Mouse (Mus musculus): ENCODE measurements at regions not wholly inside any gene's neighbourhood (a gene's known extent, or its start where the extent isn't known, plus 50 kb on each side); places are given as distances from the start of the nearest gene placed in this dataset.
A peak's percentile ranks its signal among the peaks of the same experiment; 100 is the strongest.

DNA sequence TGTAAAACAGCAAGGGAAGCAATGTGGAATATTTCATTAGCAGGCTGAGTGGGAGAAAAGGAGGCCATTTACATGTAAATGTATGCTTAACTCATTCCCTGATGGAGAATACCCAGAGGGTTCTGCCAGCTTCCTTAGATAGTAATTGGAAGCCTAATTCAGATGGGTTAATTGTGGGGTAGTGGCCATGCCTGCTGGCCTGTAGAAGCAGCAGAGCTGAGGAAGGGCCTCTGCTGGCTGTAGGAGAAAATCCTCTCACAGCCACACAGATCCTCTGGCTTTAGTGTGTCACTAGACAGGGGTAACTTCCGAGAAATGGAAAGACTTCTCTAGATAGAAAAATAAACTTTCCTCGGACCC is 1588.7 kb upstream of the Got2 start:
- Histone ChIP-seq H3K4me2 (ENCODE audit: low read depth, low read length) (no peak overlapping the region), H3K36me3 (ENCODE audit: control insufficient read depth, insufficient read depth, low read length) (no peaks in the 10 kb centered on the region), H3K4me3 (ENCODE audit: low read depth, low read length) (no peak overlapping the region), H3K27ac (ENCODE audit: low read depth, low read length) (no peak overlapping the region), H3K9ac (replicated peaks; ENCODE audit: low read depth, low read length) (no peak overlapping the region), H3K27me3 (ENCODE audit: control insufficient read depth, insufficient read depth, low read length) (no peaks in the 10 kb centered on the region), H3K4me1 (ENCODE audit: control insufficient read depth, insufficient read depth, low read length) (no peaks in the 10 kb centered on the region), H3K9me3 (ENCODE audit: control insufficient read depth, low read length) (no peaks in the 10 kb centered on the region)
- WGBS: 53% methylated on average over 2 of the region's 2 CpGs
- ATAC-seq (ENCODE audit: low read depth): peak; percentile 68; the same call in 1 of the 2 replicates

GRCm38 (mm10) chr8:97476430-97477097 is 1588.2 kb upstream of the Got2 start:
- H3K4me3 ChIP-seq (ENCODE audit: low read depth, low read length): no peak overlapping the region
- no peaks in the 10 kb centered on the region for H3K9me3 ChIP-seq (ENCODE audit: control insufficient read depth, low read length)
- 38% methylated on average over 7 of the region's 7 CpGs for WGBS
- ATAC-seq (ENCODE audit: low read depth): peak; percentile 66; the same call in 1 of the 2 replicates
- no peak overlapping the region for H3K9ac ChIP-seq (replicated peaks; ENCODE audit: low read depth, low read length)
- H3K27ac ChIP-seq (ENCODE audit: low read depth, low read length): no peak overlapping the region
- H3K27me3 ChIP-seq (ENCODE audit: control insufficient read depth, insufficient read depth, low read length): no peaks in the 10 kb centered on the region
- no peaks in the 10 kb centered on the region for H3K36me3 ChIP-seq (ENCODE audit: control insufficient read depth, insufficient read depth, low read length)
- no peak overlapping the region for H3K4me2 ChIP-seq (ENCODE audit: low read depth, low read length)
- H3K4me1 ChIP-seq (ENCODE audit: control insufficient read depth, insufficient read depth, low read length): no peaks in the 10 kb centered on the region

- Histone ChIP-seq H3K4me1 (ENCODE audit: control insufficient read depth, insufficient read depth, low read length) (no peaks in the 10 kb centered on the region), H3K27ac (ENCODE audit: low read depth, low read length) (no peak overlapping the region), H3K27me3 (ENCODE audit: control insufficient read depth, insufficient read depth, low read length) (no peaks in the 10 kb centered on the region), H3K4me2 (ENCODE audit: low read depth, low read length) (no peak overlapping the region), H3K4me3 (ENCODE audit: low read depth, low read length) (no peak overlapping the region), H3K36me3 (ENCODE audit: control insufficient read depth, insufficient read depth, low read length) (no peaks in the 10 kb centered on the region), H3K9ac (replicated peaks; ENCODE audit: low read depth, low read length) (no peak overlapping the region), H3K9me3 (ENCODE audit: control insufficient read depth, low read length) (no peaks in the 10 kb centered on the region)
- WGBS: 87% methylated on average over 3 of the region's 3 CpGs
- no peak for ATAC-seq (ENCODE audit: low read depth)
Measured at GRCm38 (mm10) chr8:97473326-97473725, 1585.0 kb upstream of the Got2 start.

DNA sequence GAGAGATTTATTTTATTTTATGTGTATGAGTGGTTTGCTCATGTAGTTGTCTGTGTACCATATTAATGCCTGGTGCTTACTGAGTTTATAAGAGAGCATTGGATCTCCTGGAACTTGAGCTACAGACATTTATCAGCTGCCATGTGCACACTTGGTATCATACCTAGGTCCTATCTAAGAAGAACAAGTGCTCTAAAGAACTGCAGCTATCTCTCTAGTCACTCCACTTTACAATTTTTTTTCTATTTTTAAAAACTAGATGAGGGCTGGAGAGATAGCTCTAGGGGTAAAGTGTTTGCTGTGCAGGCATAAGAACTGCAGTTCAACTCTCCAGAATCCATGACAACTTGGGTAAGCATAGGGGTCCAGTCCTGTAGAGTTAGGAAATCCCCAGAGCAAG is 1573.1 kb upstream of the Got2 start:
- H3K27ac ChIP-seq (ENCODE audit: low read depth, low read length): no peak overlapping the region
- no peaks in the 10 kb centered on the region for H3K27me3 ChIP-seq (ENCODE audit: control insufficient read depth, insufficient read depth, low read length)
- no peaks in the 10 kb centered on the region for H3K9me3 ChIP-seq (ENCODE audit: control insufficient read depth, low read length)
- no peak for ATAC-seq (ENCODE audit: low read depth)
- no peaks in the 10 kb centered on the region for H3K36me3 ChIP-seq (ENCODE audit: control insufficient read depth, insufficient read depth, low read length)
- no peak overlapping the region for H3K9ac ChIP-seq (replicated peaks; ENCODE audit: low read depth, low read length)
- H3K4me1 ChIP-seq (ENCODE audit: control insufficient read depth, insufficient read depth, low read length): no peaks in the 10 kb centered on the region
- H3K4me2 ChIP-seq (ENCODE audit: low read depth, low read length): no peak overlapping the region
- no peak overlapping the region for H3K4me3 ChIP-seq (ENCODE audit: low read depth, low read length)

DNA sequence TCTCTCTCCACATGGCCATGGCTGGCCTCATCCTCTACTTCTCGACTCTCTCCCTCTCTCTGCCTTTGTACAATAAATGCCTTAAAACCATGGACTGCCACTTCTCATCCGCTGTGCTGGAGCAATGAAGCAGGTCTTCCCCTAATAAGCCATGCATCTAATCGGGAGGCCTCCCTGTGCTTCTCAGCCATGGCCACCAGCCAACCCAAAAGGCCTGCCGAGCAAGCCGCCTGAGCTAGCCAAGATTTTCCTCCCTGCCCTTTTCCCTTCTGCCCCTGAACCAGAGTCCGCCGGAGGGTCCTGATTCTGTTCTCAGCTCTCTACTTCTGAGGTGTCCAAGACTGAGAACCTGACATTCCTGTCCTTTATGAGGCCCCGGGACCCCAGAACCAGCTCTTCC is 1559.3 kb upstream of the Got2 start:
- no peaks in the 10 kb centered on the region for H3K36me3 ChIP-seq (ENCODE audit: control insufficient read depth, insufficient read depth, low read length)
- H3K4me1 ChIP-seq (ENCODE audit: control insufficient read depth, insufficient read depth, low read length): no peaks in the 10 kb centered on the region
- no peaks in the 10 kb centered on the region for H3K27me3 ChIP-seq (ENCODE audit: control insufficient read depth, insufficient read depth, low read length)
- no peak for ATAC-seq (ENCODE audit: low read depth)
- H3K4me2 ChIP-seq (ENCODE audit: low read depth, low read length): no peak overlapping the region
- no peaks in the 10 kb centered on the region for H3K9me3 ChIP-seq (ENCODE audit: control insufficient read depth, low read length)
- WGBS: 92% methylated on average over 8 of the region's 8 CpGs
- no peak overlapping the region for H3K9ac ChIP-seq (replicated peaks; ENCODE audit: low read depth, low read length)
- no peak overlapping the region for H3K27ac ChIP-seq (ENCODE audit: low read depth, low read length)
- H3K4me3 ChIP-seq (ENCODE audit: low read depth, low read length): no peak overlapping the region

GRCm38 (mm10) chr8:97441483-97441882 is 1553.1 kb upstream of the Got2 start:
- WGBS: 46% methylated on average over 1 of the region's 1 CpGs
- H3K27me3 ChIP-seq (ENCODE audit: control insufficient read depth, insufficient read depth, low read length): no peaks in the 10 kb centered on the region
- H3K27ac ChIP-seq (ENCODE audit: low read depth, low read length): no peak overlapping the region

DNA sequence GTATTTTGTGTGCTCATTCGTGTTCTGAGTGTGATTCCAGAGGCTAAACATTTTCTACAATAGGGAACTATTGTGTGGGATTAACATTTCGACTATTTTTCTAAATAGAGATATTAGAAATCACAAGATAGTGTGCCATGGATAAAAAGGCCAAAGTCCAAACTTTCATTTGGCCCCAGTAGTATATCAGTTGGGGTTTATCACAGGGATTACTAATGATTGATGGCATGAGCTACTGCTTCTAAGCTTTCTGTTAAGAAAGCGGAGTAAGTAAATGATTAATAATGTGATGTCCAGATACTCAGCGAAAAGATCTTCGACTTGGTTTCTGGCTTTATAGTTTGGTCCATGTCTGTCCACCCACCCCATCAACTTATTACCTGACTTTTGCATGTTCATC is 1545.2 kb upstream of the Got2 start:
- H3K4me1 ChIP-seq (ENCODE audit: control insufficient read depth, insufficient read depth, low read length): no peaks in the 10 kb centered on the region
- 89% methylated on average over 5 of the region's 5 CpGs for WGBS

More at GRCm38 (mm10) chr8:97441483-97441882, 1553.1 kb upstream of the Got2 start:
- Histone ChIP-seq H3K4me3 (ENCODE audit: low read depth, low read length) (no peak overlapping the region), H3K9ac (replicated peaks; ENCODE audit: low read depth, low read length) (no peak overlapping the region), H3K4me1 (ENCODE audit: control insufficient read depth, insufficient read depth, low read length) (no peaks in the 10 kb centered on the region), H3K36me3 (ENCODE audit: control insufficient read depth, insufficient read depth, low read length) (no peaks in the 10 kb centered on the region), H3K9me3 (ENCODE audit: control insufficient read depth, low read length) (no peaks in the 10 kb centered on the region), H3K4me2 (ENCODE audit: low read depth, low read length) (no peak overlapping the region)
- ATAC-seq (ENCODE audit: low read depth): no peak

DNA sequence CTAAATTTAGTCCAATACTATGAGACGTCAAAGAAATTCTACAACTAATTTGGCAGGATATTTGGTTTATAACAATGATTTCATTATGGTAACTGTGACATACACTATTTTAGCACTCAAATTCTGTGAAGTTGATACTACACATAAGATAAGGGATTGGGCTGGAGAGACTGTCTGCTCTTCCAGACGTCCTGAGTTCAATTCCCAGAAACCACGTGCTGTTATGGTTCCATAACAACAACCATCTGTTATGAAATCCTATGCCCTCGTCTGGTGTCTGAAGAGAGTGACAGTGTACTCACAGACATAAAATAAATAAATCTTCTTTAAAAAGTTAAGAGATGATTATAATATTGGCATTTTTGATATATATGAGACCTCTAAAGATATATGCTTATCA is 1543.1 kb upstream of the Got2 start:
- Histone ChIP-seq H3K4me3 (ENCODE audit: low read depth, low read length) (no peak overlapping the region), H3K4me1 (ENCODE audit: control insufficient read depth, insufficient read depth, low read length) (no peaks in the 10 kb centered on the region), H3K27me3 (ENCODE audit: control insufficient read depth, insufficient read depth, low read length) (no peaks in the 10 kb centered on the region), H3K4me2 (ENCODE audit: low read depth, low read length) (no peak overlapping the region), H3K27ac (ENCODE audit: low read depth, low read length) (no peak overlapping the region), H3K9me3 (ENCODE audit: control insufficient read depth, low read length) (no peaks in the 10 kb centered on the region), H3K9ac (replicated peaks; ENCODE audit: low read depth, low read length) (no peak overlapping the region), H3K36me3 (ENCODE audit: control insufficient read depth, insufficient read depth, low read length) (no peaks in the 10 kb centered on the region)
- 87% methylated on average over 4 of the region's 4 CpGs for WGBS
- ATAC-seq (ENCODE audit: low read depth): no peak

More for the DNA sequence above, 1545.2 kb upstream of the Got2 start:
- ATAC-seq (ENCODE audit: low read depth): no peak
- Histone ChIP-seq H3K27me3 (ENCODE audit: control insufficient read depth, insufficient read depth, low read length) (no peaks in the 10 kb centered on the region), H3K9me3 (ENCODE audit: control insufficient read depth, low read length) (no peaks in the 10 kb centered on the region), H3K4me3 (ENCODE audit: low read depth, low read length) (no peak overlapping the region), H3K36me3 (ENCODE audit: control insufficient read depth, insufficient read depth, low read length) (no peaks in the 10 kb centered on the region), H3K27ac (ENCODE audit: low read depth, low read length) (no peak overlapping the region), H3K9ac (replicated peaks; ENCODE audit: low read depth, low read length) (no peak overlapping the region), H3K4me2 (ENCODE audit: low read depth, low read length) (no peak overlapping the region)

- ATAC-seq (ENCODE audit: low read depth): no peak
Measured at GRCm38 (mm10) chr8:97422331-97422730, 1534.0 kb upstream of the Got2 start.

More at GRCm38 (mm10) chr8:97422331-97422730, 1534.0 kb upstream of the Got2 start:
- WGBS: 77% methylated on average over 1 of the region's 1 CpGs
- Histone ChIP-seq H3K4me3 (ENCODE audit: low read depth, low read length) (no peak overlapping the region), H3K27ac (ENCODE audit: low read depth, low read length) (no peak overlapping the region), H3K27me3 (ENCODE audit: control insufficient read depth, insufficient read depth, low read length) (no peaks in the 10 kb centered on the region), H3K36me3 (ENCODE audit: control insufficient read depth, insufficient read depth, low read length) (no peaks in the 10 kb centered on the region), H3K9ac (replicated peaks; ENCODE audit: low read depth, low read length) (no peak overlapping the region), H3K9me3 (ENCODE audit: control insufficient read depth, low read length) (no peaks in the 10 kb centered on the region), H3K4me1 (ENCODE audit: control insufficient read depth, insufficient read depth, low read length) (no peaks in the 10 kb centered on the region), H3K4me2 (ENCODE audit: low read depth, low read length) (no peak overlapping the region)

Data from neural tube, embryonic 14.5 days (tissue).